Mouse (Mus musculus): Measurements from ENCODE around the gene Map6d1. TPM values are rescaled to one million over a fixed set of nuclear protein-coding genes. Genes with fewer than 3 reads are reported as not detected.

The Map6d1 gene
- 0.07 and 0.18 TPM in 2 replicates for polyA plus RNA-seq (2012; rRNA removed)

DNA sequence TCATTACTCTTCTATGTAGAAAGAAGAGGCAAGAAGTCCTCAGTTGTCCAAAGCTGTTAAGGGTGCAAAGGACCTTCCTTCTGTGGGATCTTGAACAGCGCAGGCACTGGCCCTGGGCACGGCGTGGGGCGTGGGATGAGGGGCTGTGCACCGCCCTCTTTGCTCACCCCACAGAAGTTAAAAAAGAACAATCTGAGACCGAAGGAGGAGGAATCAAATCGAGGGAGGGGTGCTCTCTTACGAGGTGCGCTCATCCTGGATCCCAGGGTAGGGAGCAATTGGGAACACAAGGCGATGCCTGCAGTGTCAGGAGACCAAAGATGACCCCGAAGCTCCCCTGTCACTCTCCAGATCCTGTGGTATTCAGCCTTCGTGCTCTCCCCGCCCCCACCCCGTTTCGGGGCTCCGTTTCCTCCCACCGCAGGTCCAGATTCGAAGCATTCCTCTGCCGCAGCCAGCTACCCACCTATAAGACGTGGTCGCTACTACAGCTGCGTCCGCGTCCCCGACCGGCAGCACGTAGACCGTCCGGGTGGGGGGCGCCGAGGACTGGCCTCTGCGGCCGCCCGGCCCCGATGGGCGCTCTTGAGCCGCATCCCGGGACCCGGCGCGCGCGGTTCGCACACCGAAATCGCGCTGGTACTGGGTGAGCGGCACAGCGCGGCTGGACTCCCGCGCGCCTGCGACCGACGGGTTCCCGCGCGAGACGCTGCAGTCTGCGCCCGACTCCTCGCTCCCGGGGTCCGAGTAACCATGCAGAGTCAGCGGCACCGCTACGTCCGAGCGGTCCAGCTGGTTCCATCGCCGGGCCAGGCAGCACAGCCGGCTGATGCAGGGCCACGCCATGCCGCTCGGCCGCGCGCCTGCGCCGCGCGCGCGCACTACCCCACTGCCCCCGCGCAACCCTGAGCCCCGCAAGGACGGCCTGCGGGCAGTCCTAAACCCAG lies at the start of gene Map6d1:
Gene Map6d1, minus strand, starts transcription at position 891 of the 947 bp plus-strand sequence.
- DNase-seq (ENCODE audit: low read depth): no peak

GRCm38 (mm10) chr16:20280238-20280637 lies 39.1 kb upstream of the Map6d1 start:
- DNase-seq (ENCODE audit: low read depth): no peak

- DNase-seq (ENCODE audit: low read depth): no peak
Measured at GRCm38 (mm10) chr16:20279395-20279794, 38.2 kb upstream of the Map6d1 start.

DNA sequence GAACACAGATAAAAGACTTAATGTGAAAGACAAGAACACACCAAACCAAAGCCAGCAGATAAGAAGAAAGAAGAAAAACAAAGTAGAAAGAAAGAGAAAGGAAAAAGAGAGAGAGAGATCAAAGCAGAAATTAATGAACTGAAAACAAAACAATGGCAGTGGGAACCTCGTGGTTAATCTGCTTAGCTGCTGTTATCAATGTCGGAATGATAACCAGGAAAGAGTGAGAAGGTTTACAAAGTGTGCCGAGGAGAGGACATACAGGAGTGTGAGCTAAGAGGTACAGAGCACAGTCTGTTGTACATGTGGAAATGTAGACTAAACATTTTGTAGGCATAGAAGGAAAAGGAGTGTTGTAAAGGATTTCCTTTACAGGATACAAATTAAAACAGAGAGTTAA lies 31.8 kb upstream of the Map6d1 start:
- no peak for DNase-seq (ENCODE audit: low read depth)

DNA sequence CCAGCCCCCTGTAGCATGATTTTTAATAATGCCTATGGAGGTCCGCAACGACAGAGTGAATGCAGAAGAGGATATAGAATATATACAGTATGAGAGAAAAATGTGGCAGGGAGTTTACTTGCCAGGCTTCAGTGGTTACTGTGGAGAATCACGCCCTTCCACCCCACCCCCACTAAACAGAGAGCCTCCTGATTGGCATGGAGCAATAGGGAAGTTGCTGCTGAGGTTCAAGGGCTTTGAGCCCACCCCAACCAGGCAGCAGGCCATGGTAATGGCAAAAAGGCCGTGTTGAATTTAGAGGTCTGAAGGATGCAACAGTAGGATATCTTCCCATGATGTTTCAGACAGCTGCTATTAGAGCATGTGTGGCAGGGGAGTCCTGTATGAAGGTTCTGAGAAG lies 30.2 kb upstream of the Map6d1 start:
- no peak for DNase-seq (ENCODE audit: low read depth)

GRCm38 (mm10) chr16:20265089-20265488 lies 23.9 kb upstream of the Map6d1 start:
- DNase-seq (ENCODE audit: low read depth): no peak

DNA sequence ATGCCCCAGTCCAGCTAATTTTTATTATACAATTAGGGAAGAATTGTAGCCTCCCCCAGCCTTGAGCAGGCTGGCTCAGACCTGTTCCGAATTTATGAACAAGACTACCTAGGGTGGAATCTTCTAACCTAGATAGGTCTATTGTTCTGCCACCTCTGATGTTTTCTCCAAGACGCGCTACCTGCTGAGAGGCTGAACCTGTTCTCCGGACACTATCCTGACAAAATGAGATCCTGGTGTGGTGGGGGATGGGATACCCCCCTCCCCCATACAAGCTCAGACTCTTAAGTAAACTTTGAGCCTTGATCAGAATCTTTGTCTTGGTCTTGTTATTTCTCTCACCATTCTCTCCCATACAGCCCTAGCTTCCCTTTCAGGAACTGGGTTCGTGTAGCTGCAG lies 16.8 kb upstream of the Map6d1 start:
- no peak for DNase-seq (ENCODE audit: low read depth)

GRCm38 (mm10) chr16:20248442-20249174 lies 7.5 kb upstream of the Map6d1 start:
- DNase-seq (ENCODE audit: low read depth): no peak

- no peak for DNase-seq (ENCODE audit: low read depth)
Measured at GRCm38 (mm10) chr16:20247103-20247502, 5.9 kb upstream of the Map6d1 start.

GRCm38 (mm10) chr16:20238646-20239045 lies 2.5 kb downstream of the Map6d1 start:
- no peak for DNase-seq (ENCODE audit: low read depth)

- DNase-seq (ENCODE audit: low read depth): no peak
Measured at GRCm38 (mm10) chr16:20237426-20237825, 3.7 kb downstream of the Map6d1 start.

DNA sequence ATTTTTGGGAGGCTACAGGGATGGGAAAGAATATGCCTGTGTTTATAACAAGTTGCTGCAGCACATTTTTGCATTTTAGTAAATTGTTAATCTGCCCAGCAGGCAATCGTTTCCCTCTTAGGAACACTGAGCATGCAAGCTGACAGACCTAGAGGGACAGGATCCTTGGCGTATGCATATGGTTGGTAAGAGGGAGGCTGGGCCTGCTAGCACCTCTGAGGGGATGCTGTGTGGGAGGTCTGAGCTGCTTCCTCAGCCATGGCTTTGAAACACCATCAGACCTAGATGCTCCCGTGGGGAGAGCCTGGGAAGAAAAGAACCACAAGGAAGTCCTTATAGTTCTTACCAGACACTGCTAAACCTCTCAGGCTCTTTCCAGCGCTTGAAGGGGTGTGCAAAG lies 6.8 kb downstream of the Map6d1 start:
- no peak for DNase-seq (ENCODE audit: low read depth)

DNA sequence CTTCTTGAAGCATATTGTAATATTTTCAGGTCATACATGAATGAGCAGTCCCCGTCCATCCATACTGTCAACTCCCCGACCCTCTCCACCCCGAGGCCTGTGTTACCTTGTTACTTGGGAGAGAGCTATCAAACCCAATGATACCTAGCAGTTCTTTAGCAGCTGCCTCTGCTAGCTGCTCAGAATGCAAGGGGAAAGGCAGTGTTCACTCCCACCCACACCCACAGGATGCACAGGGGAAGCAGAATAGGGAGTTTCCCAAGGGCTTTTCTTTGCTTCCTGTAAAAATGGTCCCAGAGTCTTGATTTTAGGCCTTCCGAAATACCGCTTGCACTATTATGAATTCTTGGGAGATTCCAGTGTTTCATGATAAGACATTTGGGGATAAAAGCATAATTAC lies 13.0 kb downstream of the Map6d1 start:
- DNase-seq (ENCODE audit: low read depth): no peak

GRCm38 (mm10) chr16:20227504-20227903 lies 13.7 kb downstream of the Map6d1 start:
- no peak for DNase-seq (ENCODE audit: low read depth)

GRCm38 (mm10) chr16:20226676-20227075 lies 14.5 kb downstream of the Map6d1 start:
- DNase-seq (ENCODE audit: low read depth): no peak

DNA sequence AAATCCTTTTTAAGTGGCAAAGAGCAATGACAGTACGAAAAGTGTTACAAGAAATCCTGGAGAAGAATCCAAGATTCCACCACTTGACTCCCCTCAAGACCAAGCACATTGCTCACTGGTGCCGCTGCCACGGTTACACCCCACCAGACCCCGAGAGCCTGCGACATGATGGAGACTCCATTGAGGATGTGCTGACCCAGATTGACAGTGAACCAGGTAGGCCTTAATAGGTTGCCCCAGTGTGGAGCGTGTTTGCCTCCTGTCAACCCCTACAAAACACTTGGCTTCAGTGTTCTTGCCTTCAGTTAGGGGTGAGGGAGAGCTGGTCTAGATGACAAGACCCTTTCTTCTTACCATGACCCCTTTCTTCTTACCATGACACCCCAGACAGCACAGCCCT lies 18.4 kb downstream of the Map6d1 start:
- DNase-seq (ENCODE audit: low read depth): no peak

GRCm38 (mm10) chr16:20213591-20214226 lies 27.4 kb downstream of the Map6d1 start:
- no peak for DNase-seq (ENCODE audit: low read depth)

GRCm38 (mm10) chr16:20199501-20200201 lies 41.5 kb downstream of the Map6d1 start:
- no peak for DNase-seq (ENCODE audit: low read depth)

DNA sequence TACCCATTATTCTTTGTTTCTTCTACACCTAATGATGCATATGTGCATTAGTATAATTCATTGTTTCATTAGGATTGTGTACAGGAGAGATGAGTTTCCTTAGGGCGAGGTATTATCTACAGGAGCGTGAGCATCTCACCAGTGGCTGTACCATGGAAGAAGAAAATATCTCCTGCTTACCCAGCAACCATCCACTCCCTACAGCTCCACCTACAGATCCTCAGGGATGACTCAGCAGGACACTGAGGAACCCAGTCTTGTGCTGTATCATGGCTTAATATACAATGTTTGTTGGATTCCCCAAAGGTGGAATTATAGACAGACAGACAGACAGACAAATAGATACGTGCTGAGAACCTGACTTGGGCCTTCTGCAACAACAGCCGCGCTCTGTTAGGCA lies 44.2 kb downstream of the Map6d1 start:
- no peak for DNase-seq (ENCODE audit: low read depth)

- no peak for DNase-seq (ENCODE audit: low read depth)
Measured at GRCm38 (mm10) chr16:20195546-20195945, 45.6 kb downstream of the Map6d1 start.

GRCm38 (mm10) chr16:20192043-20192442 lies 49.1 kb downstream of the Map6d1 start:
- no peak for DNase-seq (ENCODE audit: low read depth)
